Mouse (Mus musculus) granulocyte monocyte progenitor cell, adult 5-6 weeks (primary cell): ENCODE measurements around the gene Pawr. TPM values are rescaled to one million over a fixed set of nuclear protein-coding genes. Genes with fewer than 3 reads are reported as not detected.
"Not testable (repeated sequence)": the region's sequence is repeated elsewhere in the genome, so short reads cannot be mapped to it uniquely, and the experiment has no call there.

ENCODE experiments used
- ATAC-seq: replicated peaks from 2 replicates; pipeline ENCODE4 v1.8.0; 2016; ENCODE audit warnings: mild to moderate bottlenecking, moderate TSS enrichment, inconsistent platforms; ENCODE audit not compliant: poor library complexity, severe bottlenecking
- total RNA-seq, 2 experiments: library from RNA; stranded (forward) in 1 of 2; stranded (reverse) in 1 of 2; fragments of 200-712, 200-1000 nt in 1 of 2; fragments of >200 nt in 1 of 2; fragmentation: Nextera tagmentation in 1 of 2; gene quantifications; 2 replicates each; pipeline ENCODE4 v1.2.3; 2014 to 2017

Pawr gene
- total RNA-seq, 2 experiments from 2014 or later: not detected

- no peak for ATAC-seq
Observed at GRCm38 (mm10) chr10:108311396-108311795, 20.5 kb upstream of the Pawr start.

- ATAC-seq: no peak
Observed at GRCm38 (mm10) chr10:108313845-108314244, 18.1 kb upstream of the Pawr start.

- ATAC-seq: no peak
Observed at GRCm38 (mm10) chr10:108314396-108314795, 17.5 kb upstream of the Pawr start.

DNA sequence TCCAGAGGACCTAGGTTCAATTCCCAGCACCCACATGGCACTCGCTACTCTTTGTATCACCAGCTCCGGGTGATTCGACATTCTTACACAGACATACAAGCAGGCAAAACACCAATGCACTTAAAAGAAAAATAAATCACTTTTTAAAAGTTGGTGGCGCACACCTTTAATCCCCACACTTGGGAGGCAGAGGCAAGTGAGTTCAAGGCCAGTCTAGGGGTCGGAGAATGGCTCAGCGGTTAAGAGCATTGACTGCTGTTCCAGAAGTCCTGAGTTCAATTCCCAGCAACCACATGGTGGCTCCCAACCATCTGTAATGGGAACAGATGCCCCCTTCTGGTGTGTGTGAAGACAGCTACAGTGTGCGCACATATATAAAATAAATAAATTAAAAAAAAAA, 16.7 kb upstream of the Pawr start:
- ATAC-seq: no peak

GRCm38 (mm10) chr10:108328356-108328755, 3.6 kb upstream of the Pawr start:
- ATAC-seq: no peak

GRCm38 (mm10) chr10:108328983-108329382, 2.9 kb upstream of the Pawr start:
- no peak for ATAC-seq

GRCm38 (mm10) chr10:108329771-108330170, 2.1 kb upstream of the Pawr start:
- ATAC-seq: no peak

- no peak for ATAC-seq
Observed at GRCm38 (mm10) chr10:108330964-108331363, 957 bp upstream of the Pawr start.

- peak; percentile 40 for ATAC-seq
Observed at GRCm38 (mm10) chr10:108332571-108333541, 935 bp downstream of the Pawr start.

DNA sequence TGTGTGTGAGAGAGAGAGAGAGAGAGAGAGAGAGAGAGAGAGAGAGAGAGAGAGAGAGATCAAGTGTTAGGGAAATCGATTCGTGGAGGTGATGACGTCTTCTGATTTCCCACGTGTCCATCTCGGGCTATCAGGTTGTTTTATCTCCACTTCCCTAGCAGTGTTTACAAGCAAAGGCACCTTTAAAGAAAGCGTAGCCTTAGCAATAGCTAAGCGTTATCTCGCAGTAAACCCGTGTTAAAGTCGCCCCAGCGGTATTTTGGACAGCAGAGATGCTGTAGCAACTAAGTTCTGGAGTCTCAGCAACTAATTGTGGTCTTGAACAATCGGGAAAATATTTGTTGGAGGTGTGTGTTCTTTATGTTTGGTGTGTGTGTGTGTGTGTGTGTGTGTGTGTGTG, 1.7 kb downstream of the Pawr start:
- no peak for ATAC-seq

DNA sequence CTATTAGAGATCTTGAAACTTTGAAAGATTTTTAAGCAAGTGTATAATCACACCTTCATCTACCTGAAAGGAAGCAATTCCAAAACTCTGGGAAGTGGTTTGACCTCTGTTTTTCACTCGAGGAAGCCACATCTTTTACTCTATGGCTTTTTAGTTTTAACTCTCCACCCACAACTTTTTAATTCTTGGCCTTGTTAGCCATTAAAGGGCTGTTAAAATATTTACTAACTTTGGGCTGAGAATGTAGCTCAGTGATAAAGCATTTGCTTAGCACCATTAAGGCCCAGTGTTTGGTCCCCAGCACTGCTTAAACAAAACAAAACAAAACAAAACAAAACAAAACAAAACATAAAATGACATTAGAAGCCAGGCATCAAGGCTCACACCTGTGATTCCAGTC, 2.2 kb downstream of the Pawr start:
- no peak for ATAC-seq

DNA sequence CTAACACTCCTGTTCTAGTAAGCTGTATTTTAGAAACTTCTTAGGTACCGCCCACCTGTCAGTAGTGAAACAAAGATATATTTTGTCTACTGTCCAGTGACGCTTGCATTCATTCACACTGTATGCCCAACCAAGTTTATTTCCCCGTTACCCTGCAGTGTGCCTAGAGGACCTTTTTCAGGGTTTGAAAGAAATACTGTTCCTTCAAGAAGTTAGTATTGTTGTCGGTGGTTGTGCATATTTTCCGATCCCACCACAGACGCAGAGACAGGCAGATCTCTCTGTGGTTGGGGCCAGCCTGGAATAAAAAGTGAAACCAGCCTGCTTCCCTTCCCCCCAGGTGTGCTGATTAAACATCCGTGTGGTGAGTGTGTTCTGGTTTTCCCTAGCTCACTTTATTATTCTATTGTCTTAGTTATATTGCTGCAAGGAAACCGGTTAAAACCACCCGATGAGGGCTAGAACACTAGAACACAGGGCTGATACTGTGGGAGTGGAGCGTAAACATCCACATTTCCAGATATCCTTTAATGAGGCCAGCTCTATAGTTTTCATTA, 3.9 kb downstream of the Pawr start:
- ATAC-seq: no peak

DNA sequence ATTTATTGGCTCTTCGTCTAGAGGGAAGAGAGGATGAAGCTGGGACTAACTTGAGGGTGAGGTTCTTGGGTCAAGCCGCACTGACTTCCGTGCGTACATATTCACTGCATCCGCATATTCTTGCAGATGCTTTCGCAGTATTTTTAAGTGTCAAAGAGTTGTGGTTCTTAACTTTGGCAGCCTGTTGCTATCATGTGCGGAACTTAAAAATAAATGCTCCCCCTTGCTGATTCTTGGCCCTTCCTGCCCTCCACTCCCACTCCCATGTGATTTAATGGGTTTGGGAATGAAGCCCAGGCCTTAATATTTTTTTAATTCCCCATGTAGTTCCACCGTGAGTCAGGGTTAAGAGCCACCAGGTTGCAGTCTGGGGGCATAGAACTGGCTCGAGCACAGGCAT, 4.7 kb downstream of the Pawr start:
- no peak for ATAC-seq

GRCm38 (mm10) chr10:108338055-108338961, 6.4 kb downstream of the Pawr start:
- ATAC-seq: no peak

- ATAC-seq: no peak
Observed at GRCm38 (mm10) chr10:108339118-108339517, 7.2 kb downstream of the Pawr start.

DNA sequence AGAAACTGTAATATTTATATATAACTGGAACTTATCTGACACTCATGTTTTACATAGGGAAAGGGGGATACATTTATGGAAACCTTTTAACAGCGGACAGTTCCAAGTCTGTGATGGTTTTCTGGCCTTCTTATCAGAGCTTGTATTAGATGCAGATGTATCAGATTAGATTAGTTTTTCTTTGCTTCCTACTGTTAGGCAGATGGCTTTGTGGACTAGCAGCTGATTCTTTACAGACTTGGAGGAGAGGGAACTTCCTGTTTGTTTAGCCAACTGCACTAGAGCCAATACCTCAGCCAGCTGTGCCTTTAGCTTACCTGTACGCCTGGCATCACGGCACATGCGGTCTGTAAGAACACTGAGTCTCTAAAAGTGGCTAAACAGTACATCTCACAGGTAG, 8.0 kb downstream of the Pawr start:
- no peak for ATAC-seq

- no peak for ATAC-seq
Observed at GRCm38 (mm10) chr10:108343734-108344133, 11.8 kb downstream of the Pawr start.

DNA sequence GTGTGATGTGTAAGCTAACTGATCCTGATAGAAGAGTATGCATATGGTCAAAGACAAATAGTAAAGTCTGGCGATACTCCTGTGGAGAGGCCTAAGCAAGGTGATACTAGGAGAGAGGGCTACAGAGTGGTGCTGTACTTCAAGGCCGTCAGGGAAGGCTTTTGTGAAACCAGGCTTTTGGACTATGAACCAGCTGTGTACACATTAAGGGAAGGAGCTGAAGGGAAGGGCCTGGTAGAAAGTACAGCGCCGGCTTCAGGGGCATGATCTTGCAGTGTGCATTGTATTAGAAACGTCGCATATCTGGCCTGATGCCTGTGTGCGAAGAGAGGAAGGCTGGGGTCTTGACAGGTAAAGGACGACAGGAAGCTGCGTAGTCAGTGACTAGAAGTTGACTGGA, 13.2 kb downstream of the Pawr start:
- ATAC-seq: no peak

GRCm38 (mm10) chr10:108346301-108346700, 14.4 kb downstream of the Pawr start:
- not testable (repeated sequence) for ATAC-seq

- no peak for ATAC-seq
Observed at GRCm38 (mm10) chr10:108350125-108351070, 18.5 kb downstream of the Pawr start.
